Comparison of ENCODE assay signal across 13 mouse cellular contexts in the genomic region with DNA sequence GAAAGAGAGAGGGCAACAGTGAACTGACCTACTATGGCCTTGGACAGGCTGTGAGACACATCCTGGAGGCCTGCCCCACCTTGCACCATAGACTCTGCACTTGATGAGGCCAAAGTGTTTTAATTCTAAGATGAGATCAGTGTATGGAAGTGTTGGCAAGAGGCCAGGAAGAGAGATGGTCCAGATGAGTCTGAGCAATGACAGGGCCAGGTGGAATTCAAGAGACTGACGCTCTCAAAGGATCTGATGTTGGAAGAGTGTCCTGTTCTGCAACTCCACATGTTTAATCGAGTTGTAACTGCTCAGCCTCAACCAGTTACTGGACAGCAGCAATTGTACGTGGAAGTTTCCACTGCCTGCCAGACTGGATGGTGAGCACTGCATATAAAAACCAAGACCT. TPM values are rescaled to one million over a fixed set of nuclear protein-coding genes. Genes with fewer than 3 reads are reported as not detected.
A peak's percentile ranks its signal among the peaks of the same experiment; 100 is the strongest.
DNase-seq lines count a peak whose midpoint lies in the region; ATAC-seq and TF ChIP-seq lines count a peak whose summit lies in the region.
"Had no signal": no experiment of that assay in that cellular context is flagged by ENCODE, and none has a peak within 500 bp of the region (broad histone marks: within the 10 kb centered on the region; RNA-seq: fewer than 3 reads in every experiment).

No protein-coding gene starts in this region.

- TF ChIP-seq CTCF in kidney, postnatal 0 days (IDR thresholded peaks at IDR 0.05; ENCODE audit: low read depth) = no peak
- TF ChIP-seq CTCF in intestine, postnatal 0 days (IDR thresholded peaks at IDR 0.05; ENCODE audit: low read depth) = no peak
- no peak for TF ChIP-seq CTCF in stomach, postnatal 0 days (IDR thresholded peaks at IDR 0.05; ENCODE audit: low read depth)

- H3K9ac ChIP-seq in heart, embryonic 16.5 days (ENCODE audit: low read length) = no peak overlapping the region
- no peak overlapping the region for H3K9ac ChIP-seq in kidney, postnatal 0 days (ENCODE audit: low read depth, low read length)
- no peak overlapping the region for H3K9ac ChIP-seq in kidney, embryonic 16.5 days (replicated peaks; ENCODE audit: low read length)
- H3K9ac ChIP-seq in intestine, postnatal 0 days (ENCODE audit: low read depth, low read length) = no peak overlapping the region
- H3K9ac ChIP-seq in stomach, postnatal 0 days (ENCODE audit: low read length) = no peak overlapping the region
- H3K9ac ChIP-seq: limb, embryonic 15.5 days; liver, postnatal 0 days had no signal

- H3K4me2 ChIP-seq in heart, embryonic 16.5 days (ENCODE audit: low read depth, low read length) = no peak overlapping the region
- H3K4me2 ChIP-seq in kidney, postnatal 0 days (ENCODE audit: low read length) = no peak overlapping the region
- no peak overlapping the region for H3K4me2 ChIP-seq in kidney, embryonic 16.5 days (replicated peaks; ENCODE audit: low read depth, low read length)
- no peak overlapping the region for H3K4me2 ChIP-seq in intestine, postnatal 0 days (replicated peaks; ENCODE audit: low read depth)
- no peak overlapping the region for H3K4me2 ChIP-seq in stomach, postnatal 0 days (replicated peaks; ENCODE audit: low read depth)
- H3K4me2 ChIP-seq: limb, embryonic 15.5 days; midbrain, embryonic 11.5 days had no signal

- TF ChIP-seq EP300 in stomach, postnatal 0 days (optimal IDR thresholded peaks at IDR 0.05) = no peak

- WGBS in heart, embryonic 16.5 days = 59% methylated on average over 3 of the region's 3 CpGs
- WGBS in kidney, postnatal 0 days = 92% methylated on average over 3 of the region's 3 CpGs
- 89% methylated on average over 3 of the region's 3 CpGs for WGBS in kidney, embryonic 16.5 days
- WGBS in intestine, postnatal 0 days = 65% methylated on average over 3 of the region's 3 CpGs
- WGBS in stomach, postnatal 0 days = 52% methylated on average over 3 of the region's 3 CpGs

- peaks cover 3% of the 10 kb centered on the region; the same call in 1 of the 2 replicates for H3K4me1 ChIP-seq in heart, embryonic 16.5 days (ENCODE audit: control insufficient read depth, insufficient read depth, low read length)
- H3K4me1 ChIP-seq in kidney, postnatal 0 days (replicated peaks; ENCODE audit: insufficient read depth, low read length) = no peaks in the 10 kb centered on the region
- peaks cover 1% of the 10 kb centered on the region for H3K4me1 ChIP-seq in kidney, embryonic 16.5 days (ENCODE audit: insufficient read depth, low read length)
- no peaks in the 10 kb centered on the region for H3K4me1 ChIP-seq in intestine, postnatal 0 days (replicated peaks; ENCODE audit: control insufficient read depth, insufficient read depth, low read length)
- H3K4me1 ChIP-seq in stomach, postnatal 0 days (replicated peaks; ENCODE audit: control insufficient read depth, insufficient read depth) = no peaks in the 10 kb centered on the region

- peak overlapping the region; percentile 52 for H3K27ac ChIP-seq in heart, embryonic 16.5 days (ENCODE audit: low read length)
- H3K27ac ChIP-seq in kidney, postnatal 0 days = 0 out of 2 replicates have a peak overlapping the region, but pooled peaks have one; percentile 3
- no peak overlapping the region for H3K27ac ChIP-seq in kidney, embryonic 16.5 days (ENCODE audit: low read length)
- peak overlapping the region; percentile 46; the same call in 1 of the 2 replicates for H3K27ac ChIP-seq in intestine, postnatal 0 days (ENCODE audit: low read depth, low read length)
- H3K27ac ChIP-seq in stomach, postnatal 0 days (replicated peaks) = no peak overlapping the region
- H3K27ac ChIP-seq: limb, embryonic 15.5 days had no signal

- no peak for ATAC-seq in heart, embryonic 16.5 days (replicated peaks; ENCODE audit: extremely low read depth, insufficient read depth, low FRiP score)
- ATAC-seq in kidney, postnatal 0 days (replicated peaks; ENCODE audit: low FRiP score, low read depth) = no peak
- no peak for ATAC-seq in kidney, embryonic 16.5 days (ENCODE audit: low FRiP score, low TSS enrichment)
- ATAC-seq in intestine, postnatal 0 days = no peak
- peak; percentile 26 for ATAC-seq in stomach, postnatal 0 days (ENCODE audit: low FRiP score, low TSS enrichment)
- ATAC-seq: CD4-positive, CD25-positive, alpha-beta regulatory T cell, adult 4 months; liver, postnatal 0 days had no signal

- no peaks in the 10 kb centered on the region for H3K27me3 ChIP-seq in heart, embryonic 16.5 days (ENCODE audit: control insufficient read depth, insufficient read depth, low read length)
- no peaks in the 10 kb centered on the region for H3K27me3 ChIP-seq in kidney, postnatal 0 days (ENCODE audit: insufficient read depth, low read length)
- H3K27me3 ChIP-seq in kidney, embryonic 16.5 days (ENCODE audit: insufficient read depth, low read length) = no peaks in the 10 kb centered on the region
- no peaks in the 10 kb centered on the region for H3K27me3 ChIP-seq in intestine, postnatal 0 days (replicated peaks; ENCODE audit: control insufficient read depth, insufficient read depth, low read length)
- H3K27me3 ChIP-seq in stomach, postnatal 0 days (ENCODE audit: control insufficient read depth, insufficient read depth, low read length) = no peaks in the 10 kb centered on the region
- H3K27me3 ChIP-seq: limb, embryonic 15.5 days had no signal

- H3K9me3 ChIP-seq in heart, embryonic 16.5 days (replicated peaks; ENCODE audit: control insufficient read depth, low read length) = no peaks in the 10 kb centered on the region
- H3K9me3 ChIP-seq in kidney, postnatal 0 days (replicated peaks; ENCODE audit: low read length) = no peaks in the 10 kb centered on the region
- H3K9me3 ChIP-seq in kidney, embryonic 16.5 days (ENCODE audit: low read length) = no peaks in the 10 kb centered on the region
- H3K9me3 ChIP-seq in intestine, postnatal 0 days (ENCODE audit: control insufficient read depth) = no peaks in the 10 kb centered on the region
- no peaks in the 10 kb centered on the region for H3K9me3 ChIP-seq in stomach, postnatal 0 days (ENCODE audit: control insufficient read depth, low read length)
- H3K9me3 ChIP-seq: limb, embryonic 15.5 days had no signal

- intact Hi-C loops in heart, postnatal 14 days (cut with DNase I) = no loop called here

- peaks cover 81% of the 10 kb centered on the region for H3K36me3 ChIP-seq in heart, embryonic 16.5 days (ENCODE audit: control insufficient read depth, insufficient read depth)
- H3K36me3 ChIP-seq in kidney, postnatal 0 days (ENCODE audit: insufficient read depth, low read length) = peaks cover 79% of the 10 kb centered on the region
- H3K36me3 ChIP-seq in kidney, embryonic 16.5 days (ENCODE audit: insufficient read depth, low read length) = peaks cover 83% of the 10 kb centered on the region
- H3K36me3 ChIP-seq in intestine, postnatal 0 days (ENCODE audit: control insufficient read depth, insufficient read depth) = peaks cover 79% of the 10 kb centered on the region
- peaks cover 55% of the 10 kb centered on the region for H3K36me3 ChIP-seq in stomach, postnatal 0 days (ENCODE audit: control insufficient read depth, insufficient read depth, low read length)

- DNase-seq in heart, postnatal 14 days = no peak
- no peak for DNase-seq in kidney, postnatal 0 days (ENCODE audit: low spot score)
- no peak for DNase-seq in stomach, postnatal 0 days (ENCODE audit: low spot score)
- DNase-seq in embryo, embryonic 9.5 days (ENCODE audit: extremely low spot score) = no peak
- DNase-seq: gastrocnemius, postnatal 14 days; liver, postnatal 0 days; right cerebral cortex, postnatal 25 days had no signal

- H3K4me3 ChIP-seq in heart, embryonic 16.5 days (ENCODE audit: low read length) = no peak overlapping the region
- no peak overlapping the region for H3K4me3 ChIP-seq in kidney, postnatal 0 days (replicated peaks; ENCODE audit: low read depth, low read length)
- no peak overlapping the region for H3K4me3 ChIP-seq in kidney, embryonic 16.5 days (ENCODE audit: low read length)
- H3K4me3 ChIP-seq in intestine, postnatal 0 days (ENCODE audit: low read depth, low read length) = no peak overlapping the region
- no peak overlapping the region for H3K4me3 ChIP-seq in stomach, postnatal 0 days (ENCODE audit: low read depth, low read length)
- H3K4me3 ChIP-seq: limb, embryonic 15.5 days had no signal

RNA-seq across cellular contexts. Expression of a gene that starts 26.4 kb away (rescaled TPM):
- 328 and 335 TPM in 2 replicates for polyA plus RNA-seq in heart, embryonic 16.5 days (2015; fragmentation: Nextera tagmentation; extraction: Ambion mirVana)
- total RNA-seq in heart, postnatal 14 days (2021) = 100 to 1,000 TPM; 773 to 866 TPM
- 731 and 809 TPM in 2 replicates for polyA plus RNA-seq in kidney, postnatal 0 days (2015; fragmentation: Nextera tagmentation; extraction: Ambion mirVana)
- polyA plus RNA-seq in kidney, embryonic 16.5 days (2015; fragmentation: Nextera tagmentation; extraction: Ambion mirVana) = 362 and 426 TPM in 2 replicates
- 309 and 318 TPM in 2 replicates for polyA plus RNA-seq in intestine, postnatal 0 days (2015; fragmentation: Nextera tagmentation; extraction: Ambion mirVana)
- polyA plus RNA-seq in stomach, postnatal 0 days (2015; fragmentation: Nextera tagmentation; extraction: Ambion mirVana) = 132 and 138 TPM in 2 replicates

Comparison
In these comparisons a context has a peak if more than half of its experiments do, and no peak if none do; other contexts are left out.
1. H3K27ac ChIP-seq: peak in heart, embryonic 16.5 days (single experiment), kidney, postnatal 0 days (single experiment) and intestine, postnatal 0 days (single experiment); none in kidney, embryonic 16.5 days (single experiment) and stomach, postnatal 0 days (single experiment).